Mouse (Mus musculus): ENCODE measurements around the gene Myl10. TPM values are rescaled to one million over a fixed set of nuclear protein-coding genes. Genes with fewer than 3 reads are reported as not detected.

Myl10 gene
- total and polyA plus RNA-seq, 2 experiments from 2014 or later: not detected

- no peaks in the 10 kb centered on the region for H3K9me3 ChIP-seq (ENCODE audit: low read length)
Measured at GRCm38 (mm10) chr5:136662281-136662680, 30.7 kb upstream of the Myl10 start.

GRCm38 (mm10) chr5:136662822-136663221, 30.1 kb upstream of the Myl10 start:
- Histone ChIP-seq H3K4me3 (ENCODE audit: low read length) (no peak overlapping the region), H3K9me3 (ENCODE audit: low read length) (no peaks in the 10 kb centered on the region), H3K4me1 (ENCODE audit: insufficient read depth, low read length) (no peaks in the 10 kb centered on the region), H3K27me3 (ENCODE audit: insufficient read depth, low read length) (no peaks in the 10 kb centered on the region), H3K36me3 (ENCODE audit: insufficient read depth, low read length) (no peaks in the 10 kb centered on the region), H3K27ac (no peak overlapping the region), H3K9ac (replicated peaks; ENCODE audit: low read length) (no peak overlapping the region), H3K4me2 (ENCODE audit: low read depth, low read length) (no peak overlapping the region)
- no peak for TF ChIP-seq CTCF (IDR thresholded peaks at IDR 0.05; ENCODE audit: low read depth)
- 22% methylated on average over 1 of the region's 1 CpGs for WGBS
- no peak for ATAC-seq
- DNase-seq (ENCODE audit: low spot score): no peak

More at GRCm38 (mm10) chr5:136662281-136662680, 30.7 kb upstream of the Myl10 start:
- no peaks in the 10 kb centered on the region for H3K4me1 ChIP-seq (ENCODE audit: insufficient read depth, low read length)
- no peaks in the 10 kb centered on the region for H3K36me3 ChIP-seq (ENCODE audit: insufficient read depth, low read length)
- 50% methylated on average over 10 of the region's 10 CpGs for WGBS
- H3K4me2 ChIP-seq (ENCODE audit: low read depth, low read length): no peak overlapping the region
- ATAC-seq (no peak), DNase-seq (ENCODE audit: low spot score) (no peak)
- no peak overlapping the region for H3K27ac ChIP-seq
- H3K4me3 ChIP-seq (ENCODE audit: low read length): no peak overlapping the region
- H3K9ac ChIP-seq (replicated peaks; ENCODE audit: low read length): no peak overlapping the region
- no peak for TF ChIP-seq CTCF (IDR thresholded peaks at IDR 0.05; ENCODE audit: low read depth)
- H3K27me3 ChIP-seq (ENCODE audit: insufficient read depth, low read length): no peaks in the 10 kb centered on the region

- Histone ChIP-seq H3K36me3 (ENCODE audit: insufficient read depth, low read length) (no peaks in the 10 kb centered on the region), H3K9ac (replicated peaks; ENCODE audit: low read length) (no peak overlapping the region), H3K9me3 (ENCODE audit: low read length) (no peaks in the 10 kb centered on the region), H3K27me3 (ENCODE audit: insufficient read depth, low read length) (no peaks in the 10 kb centered on the region), H3K4me3 (ENCODE audit: low read length) (no peak overlapping the region), H3K27ac (no peak overlapping the region), H3K4me1 (ENCODE audit: insufficient read depth, low read length) (no peaks in the 10 kb centered on the region), H3K4me2 (ENCODE audit: low read depth, low read length) (no peak overlapping the region)
- TF ChIP-seq CTCF (IDR thresholded peaks at IDR 0.05; ENCODE audit: low read depth): peak; percentile 90
- no peak for ATAC-seq
- DNase-seq (ENCODE audit: low spot score): peak; percentile 91
- 5% methylated on average over 9 of the region's 9 CpGs for WGBS
Measured at GRCm38 (mm10) chr5:136664497-136664896, 28.4 kb upstream of the Myl10 start.

- no peak for TF ChIP-seq CTCF (IDR thresholded peaks at IDR 0.05; ENCODE audit: low read depth)
- Histone ChIP-seq H3K9me3 (ENCODE audit: low read length) (no peaks in the 10 kb centered on the region), H3K4me3 (ENCODE audit: low read length) (no peak overlapping the region), H3K27me3 (ENCODE audit: insufficient read depth, low read length) (no peaks in the 10 kb centered on the region), H3K4me1 (ENCODE audit: insufficient read depth, low read length) (no peaks in the 10 kb centered on the region), H3K4me2 (ENCODE audit: low read depth, low read length) (no peak overlapping the region), H3K36me3 (ENCODE audit: insufficient read depth, low read length) (no peaks in the 10 kb centered on the region), H3K9ac (replicated peaks; ENCODE audit: low read length) (no peak overlapping the region), H3K27ac (no peak overlapping the region)
- DNase-seq (ENCODE audit: low spot score) (no peak), ATAC-seq (no peak)
- WGBS: 87% methylated on average over 18 of the region's 18 CpGs
Measured at GRCm38 (mm10) chr5:136676315-136677030, 16.5 kb upstream of the Myl10 start.

GRCm38 (mm10) chr5:136678840-136679348, 14.1 kb upstream of the Myl10 start:
- no peaks in the 10 kb centered on the region for H3K36me3 ChIP-seq (ENCODE audit: insufficient read depth, low read length)
- no peaks in the 10 kb centered on the region for H3K9me3 ChIP-seq (ENCODE audit: low read length)
- H3K4me2 ChIP-seq (ENCODE audit: low read depth, low read length): no peak overlapping the region
- ATAC-seq (no peak), DNase-seq (ENCODE audit: low spot score) (no peak)
- 77% methylated on average over 6 of the region's 6 CpGs for WGBS
- H3K4me3 ChIP-seq (ENCODE audit: low read length): no peak overlapping the region
- H3K4me1 ChIP-seq (ENCODE audit: insufficient read depth, low read length): no peaks in the 10 kb centered on the region
- no peak overlapping the region for H3K27ac ChIP-seq
- no peak overlapping the region for H3K9ac ChIP-seq (replicated peaks; ENCODE audit: low read length)
- no peak for TF ChIP-seq CTCF (IDR thresholded peaks at IDR 0.05; ENCODE audit: low read depth)
- H3K27me3 ChIP-seq (ENCODE audit: insufficient read depth, low read length): no peaks in the 10 kb centered on the region

GRCm38 (mm10) chr5:136686349-136686748, 6.6 kb upstream of the Myl10 start:
- Histone ChIP-seq H3K9ac (replicated peaks; ENCODE audit: low read length) (no peak overlapping the region), H3K36me3 (ENCODE audit: insufficient read depth, low read length) (no peaks in the 10 kb centered on the region), H3K9me3 (ENCODE audit: low read length) (no peaks in the 10 kb centered on the region), H3K4me2 (ENCODE audit: low read depth, low read length) (no peak overlapping the region), H3K4me3 (ENCODE audit: low read length) (no peak overlapping the region), H3K4me1 (ENCODE audit: insufficient read depth, low read length) (no peaks in the 10 kb centered on the region), H3K27ac (no peak overlapping the region), H3K27me3 (ENCODE audit: insufficient read depth, low read length) (no peaks in the 10 kb centered on the region)
- no peak for DNase-seq (ENCODE audit: low spot score)
- WGBS: 79% methylated on average over 4 of the region's 4 CpGs
- TF ChIP-seq CTCF (IDR thresholded peaks at IDR 0.05; ENCODE audit: low read depth): no peak
- ATAC-seq: no peak

GRCm38 (mm10) chr5:136687561-136687960, 5.4 kb upstream of the Myl10 start:
- 57% methylated on average over 7 of the region's 7 CpGs for WGBS
- H3K4me3 ChIP-seq (ENCODE audit: low read length): no peak overlapping the region
- ATAC-seq (no peak), DNase-seq (ENCODE audit: low spot score) (no peak)
- no peak overlapping the region for H3K9ac ChIP-seq (replicated peaks; ENCODE audit: low read length)
- no peak overlapping the region for H3K4me2 ChIP-seq (ENCODE audit: low read depth, low read length)
- no peak for TF ChIP-seq CTCF (IDR thresholded peaks at IDR 0.05; ENCODE audit: low read depth)
- H3K36me3 ChIP-seq (ENCODE audit: insufficient read depth, low read length): no peaks in the 10 kb centered on the region
- no peaks in the 10 kb centered on the region for H3K9me3 ChIP-seq (ENCODE audit: low read length)
- H3K27ac ChIP-seq: no peak overlapping the region
- H3K27me3 ChIP-seq (ENCODE audit: insufficient read depth, low read length): no peaks in the 10 kb centered on the region
- no peaks in the 10 kb centered on the region for H3K4me1 ChIP-seq (ENCODE audit: insufficient read depth, low read length)

Measured in hindbrain, postnatal 0 days (tissue).